Mouse (Mus musculus): ENCODE data around the gene Polr3e.

The Polr3e gene

GRCm38 (mm10) chr7:120917592-120918461, at the start of gene Polr3e:
Polr3e (plus strand) TSS chr7:120917744.
- in situ Hi-C loops (cut with MboI, MseI): no loop called here

GRCm38 (mm10) chr7:120869883-120870282, 47.7 kb upstream of the Polr3e start:
- in situ Hi-C loops (cut with MboI, MseI): no loop called here

- in situ Hi-C loops (cut with MboI, MseI): no loop called here
These were observed 47.0 kb upstream of the Polr3e start for GRCm38 (mm10) chr7:120870431-120871008.

GRCm38 (mm10) chr7:120873083-120873482, 44.5 kb upstream of the Polr3e start:
- in situ Hi-C loops (cut with MboI, MseI): no loop called here

GRCm38 (mm10) chr7:120874021-120874420, 43.5 kb upstream of the Polr3e start:
- in situ Hi-C loops (cut with MboI, MseI): no loop called here

- in situ Hi-C loops (cut with MboI, MseI): no loop called here
These were observed 42.6 kb upstream of the Polr3e start for GRCm38 (mm10) chr7:120874764-120875539.

- in situ Hi-C loops (cut with MboI, MseI): no loop called here
These were observed 41.8 kb upstream of the Polr3e start for GRCm38 (mm10) chr7:120875540-120876388.

GRCm38 (mm10) chr7:120878271-120878670, 39.3 kb upstream of the Polr3e start:
- in situ Hi-C loops (cut with MboI, MseI): no loop called here

- in situ Hi-C loops (cut with MboI, MseI): no loop called here
These were observed 37.6 kb upstream of the Polr3e start for GRCm38 (mm10) chr7:120879972-120880371.

GRCm38 (mm10) chr7:120880770-120881169, 36.8 kb upstream of the Polr3e start:
- in situ Hi-C loops (cut with MboI, MseI): no loop called here

GRCm38 (mm10) chr7:120881451-120881850, 36.1 kb upstream of the Polr3e start:
- in situ Hi-C loops (cut with MboI, MseI): no loop called here

GRCm38 (mm10) chr7:120882674-120883073, 34.9 kb upstream of the Polr3e start:
- in situ Hi-C loops (cut with MboI, MseI): no loop called here

- in situ Hi-C loops (cut with MboI, MseI): no loop called here
These were observed 33.8 kb upstream of the Polr3e start for GRCm38 (mm10) chr7:120883523-120884290.

- in situ Hi-C loops (cut with MboI, MseI): no loop called here
These were observed 32.8 kb upstream of the Polr3e start for GRCm38 (mm10) chr7:120884746-120885145.

- in situ Hi-C loops (cut with MboI, MseI): no loop called here
These were observed 24.4 kb upstream of the Polr3e start for GRCm38 (mm10) chr7:120893123-120893522.

- in situ Hi-C loops (cut with MboI, MseI): no loop called here
These were observed 20.5 kb upstream of the Polr3e start for GRCm38 (mm10) chr7:120897054-120897453.

GRCm38 (mm10) chr7:120897711-120898335, 19.7 kb upstream of the Polr3e start:
- in situ Hi-C loops (cut with MboI, MseI): no loop called here

GRCm38 (mm10) chr7:120900191-120900590, 17.4 kb upstream of the Polr3e start:
- in situ Hi-C loops (cut with MboI, MseI): no loop called here

- in situ Hi-C loops (cut with MboI, MseI): no loop called here
These were observed 15.8 kb upstream of the Polr3e start for GRCm38 (mm10) chr7:120901701-120902100.

- in situ Hi-C loops (cut with MboI, MseI): no loop called here
These were observed 14.6 kb upstream of the Polr3e start for GRCm38 (mm10) chr7:120902931-120903330.
